Mouse (Mus musculus) hindbrain, embryonic 15.5 days (tissue): ENCODE results near the gene Ildr1. TPM values are rescaled to one million over a fixed set of nuclear protein-coding genes. Genes with fewer than 3 reads are reported as not detected.

Experiments used
- ATAC-seq: fragments of 200-750 bp; cut with Nextera tagmentation; 2 replicates; pipeline ENCODE4 v1.8.0; 2017; ENCODE audit warnings: low read depth, moderate number of reproducible peaks, moderate TSS enrichment; ENCODE audit not compliant: low FRiP score
- H3K27ac ChIP-seq: fragments of 300-500 bp; sonication (generic); replicated peaks from 2 replicates; pipeline ENCODE4 v1.5.1; 2015; ENCODE audit warnings: mild to moderate bottlenecking, inconsistent platforms
- H3K27me3 ChIP-seq: fragments of 300-500 bp; sonication (generic); 2 replicates; pipeline ENCODE4 v1.6.1; 2015; ENCODE audit warnings: control low read depth, inconsistent platforms
- H3K36me3 ChIP-seq: fragments of 300-500 bp; sonication (generic); 2 replicates; pipeline ENCODE4 v1.6.1; 2015; ENCODE audit warnings: control low read depth, inconsistent platforms
- H3K4me1 ChIP-seq: fragments of 300-500 bp; sonication (generic); replicated peaks from 2 replicates; pipeline ENCODE4 v1.6.1; 2015; ENCODE audit warnings: control low read depth, inconsistent platforms
- H3K4me2 ChIP-seq: fragments of 300-500 bp; sonication (generic); 2 replicates; pipeline ENCODE4 v1.6.1; 2015; ENCODE audit warnings: moderate library complexity, mild to moderate bottlenecking, inconsistent platforms
- H3K4me3 ChIP-seq: fragments of 300-500 bp; sonication (generic); 2 replicates; pipeline ENCODE4 v1.5.1; 2015; ENCODE audit warnings: mild to moderate bottlenecking, inconsistent platforms
- H3K9ac ChIP-seq: fragments of 300-500 bp; sonication (generic); 2 replicates; pipeline ENCODE4 v1.6.1; 2015; ENCODE audit warnings: inconsistent platforms
- H3K9me3 ChIP-seq: fragments of 300-500 bp; sonication (generic); 2 replicates; pipeline ENCODE4 v1.6.1; 2016; ENCODE audit warnings: control low read depth, inconsistent platforms
- WGBS: fragments of 180-500 bp; shearing (Covaris S2); methylation state at CpG from one replicate; pipeline ENCODE4 v1.1.7; 2015; 5-methylcytosine and 5-hydroxymethylcytosine counted together
- polyA plus RNA-seq: library from polyadenylated mRNA; unstranded; fragments of >200 nt; fragmentation: Nextera tagmentation; extraction: Ambion mirVana; gene quantifications from 2 replicates; pipeline ENCODE4 v1.2.1, GENCODE M21; 2015

Gene Ildr1
- 0.38 and 0.43 TPM in 2 replicates for polyA plus RNA-seq

GRCm38 (mm10) chr16:36693818-36694413, at the start of gene Ildr1:
TSS of gene Ildr1 (plus strand) at chr16:36693978.
- Histone ChIP-seq H3K9me3 (no peaks in the 10 kb centered on the region), H3K4me2 (peak within 1 kb of the TSS; percentile 89), H3K27me3 (peaks cover 23% of the 10 kb centered on the region), H3K4me3 (peak within 1 kb of the TSS; percentile 49), H3K4me1 (peaks cover 7% of the 10 kb centered on the region), H3K27ac (no peak within 1 kb of the TSS), H3K36me3 (no peaks in the 10 kb centered on the region), H3K9ac (peak within 1 kb of the TSS; percentile 49)
- ATAC-seq: peak; percentile 59; the same call in 1 of the 2 replicates
- WGBS: 2% methylated on average over 40 of the region's 40 CpGs

GRCm38 (mm10) chr16:36645124-36645523, 48.7 kb upstream of the Ildr1 start:
- no peak overlapping the region for H3K27ac ChIP-seq
- H3K9ac ChIP-seq: no peak overlapping the region
- H3K36me3 ChIP-seq: no peaks in the 10 kb centered on the region
- 90% methylated on average over 6 of the region's 6 CpGs for WGBS
- H3K9me3 ChIP-seq: no peaks in the 10 kb centered on the region
- no peaks in the 10 kb centered on the region for H3K4me1 ChIP-seq
- no peak for ATAC-seq
- H3K4me2 ChIP-seq: no peak overlapping the region
- no peaks in the 10 kb centered on the region for H3K27me3 ChIP-seq
- H3K4me3 ChIP-seq: no peak overlapping the region

- no peak for ATAC-seq
- no peaks in the 10 kb centered on the region for H3K36me3 ChIP-seq
- H3K9me3 ChIP-seq: no peaks in the 10 kb centered on the region
- no peak overlapping the region for H3K9ac ChIP-seq
- H3K4me1 ChIP-seq: no peaks in the 10 kb centered on the region
- no peaks in the 10 kb centered on the region for H3K27me3 ChIP-seq
- no peak overlapping the region for H3K4me2 ChIP-seq
- no peak overlapping the region for H3K27ac ChIP-seq
- H3K4me3 ChIP-seq: no peak overlapping the region
- WGBS: 15% methylated on average over 3 of the region's 3 CpGs
These were observed 44.5 kb upstream of the Ildr1 start for GRCm38 (mm10) chr16:36649304-36649703.

GRCm38 (mm10) chr16:36650511-36650910, 43.3 kb upstream of the Ildr1 start:
- Histone ChIP-seq H3K36me3 (no peaks in the 10 kb centered on the region), H3K27ac (no peak overlapping the region), H3K27me3 (no peaks in the 10 kb centered on the region), H3K9me3 (no peaks in the 10 kb centered on the region), H3K4me1 (no peaks in the 10 kb centered on the region), H3K9ac (no peak overlapping the region), H3K4me2 (no peak overlapping the region), H3K4me3 (no peak overlapping the region)
- 92% methylated on average over 4 of the region's 4 CpGs for WGBS
- ATAC-seq: no peak

- no peaks in the 10 kb centered on the region for H3K36me3 ChIP-seq
- no peak for ATAC-seq
These were observed 42.5 kb upstream of the Ildr1 start for GRCm38 (mm10) chr16:36651174-36651766.

GRCm38 (mm10) chr16:36655199-36655598, 38.6 kb upstream of the Ildr1 start:
- H3K27me3 ChIP-seq: no peaks in the 10 kb centered on the region
- 93% methylated on average over 1 of the region's 1 CpGs for WGBS
- no peaks in the 10 kb centered on the region for H3K36me3 ChIP-seq
- ATAC-seq: no peak
- H3K27ac ChIP-seq: no peak overlapping the region
- no peak overlapping the region for H3K4me3 ChIP-seq
- H3K4me2 ChIP-seq: no peak overlapping the region
- no peaks in the 10 kb centered on the region for H3K4me1 ChIP-seq
- H3K9me3 ChIP-seq: no peaks in the 10 kb centered on the region
- no peak overlapping the region for H3K9ac ChIP-seq

More at GRCm38 (mm10) chr16:36651174-36651766, 42.5 kb upstream of the Ildr1 start:
- H3K4me3 ChIP-seq: no peak overlapping the region
- 57% methylated on average over 6 of the region's 6 CpGs for WGBS
- H3K27me3 ChIP-seq: no peaks in the 10 kb centered on the region
- H3K9me3 ChIP-seq: no peaks in the 10 kb centered on the region
- H3K4me2 ChIP-seq: no peak overlapping the region
- H3K4me1 ChIP-seq: no peaks in the 10 kb centered on the region
- H3K9ac ChIP-seq: no peak overlapping the region
- no peak overlapping the region for H3K27ac ChIP-seq

- no peaks in the 10 kb centered on the region for H3K9me3 ChIP-seq
- H3K4me2 ChIP-seq: no peak overlapping the region
- ATAC-seq: no peak
- no peaks in the 10 kb centered on the region for H3K4me1 ChIP-seq
- H3K4me3 ChIP-seq: no peak overlapping the region
- no peak overlapping the region for H3K27ac ChIP-seq
- 85% methylated on average over 4 of the region's 4 CpGs for WGBS
- no peak overlapping the region for H3K9ac ChIP-seq
- H3K36me3 ChIP-seq: no peaks in the 10 kb centered on the region
- H3K27me3 ChIP-seq: no peaks in the 10 kb centered on the region
These were observed 37.9 kb upstream of the Ildr1 start for GRCm38 (mm10) chr16:36655910-36656309.

GRCm38 (mm10) chr16:36661330-36661729, 32.4 kb upstream of the Ildr1 start:
- WGBS: 91% methylated on average over 10 of the region's 10 CpGs
- no peak overlapping the region for H3K9ac ChIP-seq
- no peak for ATAC-seq
- no peaks in the 10 kb centered on the region for H3K27me3 ChIP-seq
- H3K27ac ChIP-seq: no peak overlapping the region
- no peak overlapping the region for H3K4me3 ChIP-seq
- no peaks in the 10 kb centered on the region for H3K36me3 ChIP-seq
- no peak overlapping the region for H3K4me2 ChIP-seq
- no peaks in the 10 kb centered on the region for H3K9me3 ChIP-seq
- H3K4me1 ChIP-seq: no peaks in the 10 kb centered on the region

- no peak overlapping the region for H3K4me2 ChIP-seq
- 90% methylated on average over 5 of the region's 5 CpGs for WGBS
- no peaks in the 10 kb centered on the region for H3K9me3 ChIP-seq
- H3K4me1 ChIP-seq: no peaks in the 10 kb centered on the region
- no peak overlapping the region for H3K4me3 ChIP-seq
- no peak overlapping the region for H3K27ac ChIP-seq
- no peak for ATAC-seq
- H3K27me3 ChIP-seq: no peaks in the 10 kb centered on the region
- no peaks in the 10 kb centered on the region for H3K36me3 ChIP-seq
- no peak overlapping the region for H3K9ac ChIP-seq
These were observed 30.3 kb upstream of the Ildr1 start for GRCm38 (mm10) chr16:36663484-36663883.

GRCm38 (mm10) chr16:36665782-36666181, 28.0 kb upstream of the Ildr1 start, which contains the start of gene Cd86:
TSS of gene Cd86 (minus strand) at chr16:36666081.
- Histone ChIP-seq H3K36me3 (no peaks in the 10 kb centered on the region), H3K9me3 (no peaks in the 10 kb centered on the region), H3K27ac (no peak within 1 kb of the TSS), H3K27me3 (no peaks in the 10 kb centered on the region), H3K9ac (no peak within 1 kb of the TSS), H3K4me2 (no peak within 1 kb of the TSS), H3K4me3 (no peak within 1 kb of the TSS), H3K4me1 (no peaks in the 10 kb centered on the region)
- ATAC-seq: no peak
- WGBS: 86% methylated on average over 13 of the region's 13 CpGs

- Histone ChIP-seq H3K4me1 (no peaks in the 10 kb centered on the region), H3K27me3 (no peaks in the 10 kb centered on the region), H3K27ac (no peak overlapping the region), H3K4me2 (no peak overlapping the region), H3K36me3 (no peaks in the 10 kb centered on the region), H3K9ac (no peak overlapping the region), H3K4me3 (no peak overlapping the region), H3K9me3 (no peaks in the 10 kb centered on the region)
- 92% methylated on average over 10 of the region's 10 CpGs for WGBS
- no peak for ATAC-seq
These were observed 27.2 kb upstream of the Ildr1 start for GRCm38 (mm10) chr16:36666448-36667017.

GRCm38 (mm10) chr16:36670590-36670989, 23.2 kb upstream of the Ildr1 start:
- Histone ChIP-seq H3K4me2 (no peak overlapping the region), H3K27me3 (no peaks in the 10 kb centered on the region), H3K9ac (no peak overlapping the region), H3K36me3 (no peaks in the 10 kb centered on the region), H3K9me3 (no peaks in the 10 kb centered on the region), H3K4me3 (no peak overlapping the region), H3K27ac (no peak overlapping the region), H3K4me1 (no peaks in the 10 kb centered on the region)
- no peak for ATAC-seq
- 92% methylated on average over 3 of the region's 3 CpGs for WGBS
